Mouse (Mus musculus) T-cell, adult 2 months (primary cell): ENCODE data around the gene Clhc1.

Source experiments
- DNase-seq: peaks from one replicate; pipeline ENCODE4 v3.0.0; 2022; ENCODE audit warnings: low spot score

Clhc1 gene

DNA sequence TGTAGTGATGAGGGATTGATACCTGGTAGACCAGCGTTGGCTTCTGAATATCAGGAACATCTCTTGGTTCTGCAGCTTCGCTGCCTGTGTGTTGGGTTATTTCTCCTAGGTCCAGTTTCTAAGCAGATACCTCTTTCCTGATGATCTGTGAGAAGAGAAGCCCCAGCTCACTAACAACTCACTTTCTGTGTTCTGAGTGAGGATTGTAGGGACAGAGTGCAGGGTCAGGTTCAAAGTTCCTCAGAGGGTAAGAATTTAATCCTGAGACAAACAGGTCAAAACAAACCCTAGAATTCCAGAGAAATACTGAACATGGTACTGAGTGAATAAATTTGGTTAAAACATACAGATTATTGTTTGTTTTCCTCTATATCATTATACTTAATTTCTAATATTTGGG lies 15.7 kb downstream of the Clhc1 start:
- DNase-seq = no peak

DNA sequence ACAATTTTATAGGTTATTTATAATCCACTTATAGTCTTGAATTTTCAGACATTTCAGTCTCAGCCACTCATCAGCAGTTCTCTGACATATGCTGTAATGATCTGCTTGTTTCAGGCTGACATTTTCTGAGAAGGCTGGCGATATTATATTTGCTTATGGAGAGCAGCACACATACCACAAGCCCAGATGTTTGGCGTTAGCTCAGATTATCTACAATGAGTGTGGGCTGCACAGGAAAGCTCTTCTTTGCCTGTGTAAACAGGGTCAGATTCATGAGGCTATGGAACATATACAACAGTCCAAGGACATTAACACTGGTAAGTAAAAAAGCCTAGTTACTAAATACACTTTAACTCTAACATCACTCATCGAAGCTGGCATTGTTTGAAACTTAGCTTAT lies 23.8 kb downstream of the Clhc1 start:
- no peak for DNase-seq

DNA sequence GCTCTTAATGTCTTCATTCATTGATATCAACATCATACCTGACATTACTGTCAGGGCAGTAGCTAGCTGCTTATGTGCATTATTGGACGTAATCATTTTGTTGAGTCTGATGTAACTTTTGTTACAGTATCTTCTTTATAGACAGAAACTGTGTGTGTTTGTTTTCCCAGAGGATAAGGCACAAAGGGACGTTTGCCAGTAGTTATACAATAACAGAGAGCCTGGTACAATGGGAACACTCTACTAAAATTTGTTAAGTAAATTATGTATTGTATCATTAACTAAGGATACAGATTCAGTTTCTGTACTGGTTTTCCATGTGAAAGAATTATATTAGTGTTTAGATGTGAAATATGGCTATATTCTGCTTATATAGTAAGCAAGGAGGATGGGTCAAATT lies 24.9 kb downstream of the Clhc1 start:
- no peak for DNase-seq

DNA sequence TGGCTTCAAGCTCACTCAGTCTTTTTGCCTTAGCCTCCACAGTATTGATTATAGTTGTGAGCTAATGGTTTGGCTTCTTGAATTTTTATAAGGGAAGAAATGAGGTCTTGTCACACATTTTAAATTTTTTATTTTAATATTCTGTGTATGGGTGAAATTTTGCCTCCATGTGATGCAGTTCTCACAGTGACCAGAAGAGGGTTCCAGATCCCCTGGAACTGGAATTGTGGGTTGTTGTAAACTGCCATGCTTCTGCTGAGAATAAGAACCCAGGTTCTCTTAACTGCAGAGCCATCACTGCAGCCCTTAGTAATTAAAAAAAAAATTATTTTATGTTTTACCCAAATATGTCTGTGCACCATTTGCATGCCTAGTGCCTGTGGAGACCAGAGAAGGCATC lies 31.9 kb downstream of the Clhc1 start:
- DNase-seq = peak; percentile 9

DNA sequence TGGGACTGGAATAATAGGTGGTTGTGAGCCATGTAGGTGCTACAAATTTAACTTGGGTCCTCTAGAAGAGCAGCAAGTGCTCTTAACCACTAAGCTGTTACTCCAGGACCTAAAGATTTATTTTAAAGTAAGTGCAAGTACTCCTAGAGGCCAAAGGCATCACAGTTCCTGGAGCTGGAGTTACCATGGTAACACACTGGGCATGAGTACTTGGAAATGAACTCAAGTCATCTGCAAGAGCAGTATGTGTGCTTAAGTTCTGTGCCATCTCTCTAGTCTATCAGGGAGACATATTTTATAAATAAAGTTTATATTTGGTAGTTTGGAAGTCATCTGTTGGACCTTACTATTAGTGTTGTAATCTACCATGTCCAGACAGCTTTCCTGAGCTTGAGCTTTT lies 47.5 kb downstream of the Clhc1 start:
- DNase-seq = no peak

DNA sequence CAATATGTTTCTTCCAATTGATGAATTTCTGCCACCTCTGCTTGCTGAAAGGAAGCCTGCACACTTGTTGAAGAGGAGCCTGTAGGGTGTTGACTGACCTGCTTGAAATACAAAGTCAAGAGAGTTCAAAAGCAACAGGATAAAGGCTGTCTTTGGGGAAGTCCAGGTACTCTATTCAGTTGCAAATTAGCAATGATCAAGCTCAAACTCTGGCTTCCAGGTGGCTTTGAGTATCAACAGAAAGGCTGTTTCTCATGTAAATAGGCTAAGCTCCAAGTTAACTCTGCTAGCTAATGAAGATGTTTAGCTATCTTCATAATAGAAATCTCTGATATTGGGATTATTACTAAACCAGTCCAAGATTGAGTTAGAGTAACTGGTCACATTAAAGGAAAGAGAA lies 49.4 kb downstream of the Clhc1 start:
- DNase-seq = no peak

DNA sequence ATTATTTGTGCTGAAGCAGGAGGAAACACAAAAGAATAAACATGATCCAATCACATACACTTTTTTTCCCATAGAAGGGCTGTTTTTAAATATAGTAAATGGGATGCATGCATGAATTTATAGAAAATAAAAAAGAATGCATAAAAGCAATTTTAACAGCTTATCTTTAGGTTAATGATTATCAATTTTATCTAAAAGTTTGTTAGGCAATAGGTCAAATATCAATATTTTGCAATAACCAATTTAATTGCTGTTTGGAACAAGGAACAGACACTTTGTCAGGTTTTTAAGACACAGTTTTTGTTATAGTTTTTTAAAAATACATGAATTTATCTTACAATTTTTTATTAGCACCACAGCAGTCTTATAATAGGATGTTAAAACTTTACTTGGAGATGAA lies 51.2 kb downstream of the Clhc1 start:
- no peak for DNase-seq

DNA sequence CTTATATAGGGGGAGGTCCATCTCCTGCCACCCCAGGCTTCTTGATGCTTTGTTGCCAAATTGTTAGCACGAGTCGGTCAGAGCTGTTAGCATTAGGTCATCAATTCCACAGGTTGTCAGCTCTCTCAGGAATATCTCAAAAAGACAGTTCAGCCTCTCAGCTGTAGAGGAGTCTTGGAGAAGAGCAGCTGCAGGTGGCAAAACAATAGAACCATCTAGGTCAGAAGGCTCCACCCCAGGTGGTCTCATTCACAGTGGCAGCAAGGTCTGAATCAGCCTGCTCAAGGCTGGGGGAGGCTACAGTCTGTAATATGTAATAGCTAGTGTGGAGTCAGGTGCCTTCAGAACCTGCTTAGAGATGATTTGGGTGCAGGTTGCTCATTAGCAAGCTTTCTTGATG lies 55.8 kb downstream of the Clhc1 start:
- no peak for DNase-seq

DNA sequence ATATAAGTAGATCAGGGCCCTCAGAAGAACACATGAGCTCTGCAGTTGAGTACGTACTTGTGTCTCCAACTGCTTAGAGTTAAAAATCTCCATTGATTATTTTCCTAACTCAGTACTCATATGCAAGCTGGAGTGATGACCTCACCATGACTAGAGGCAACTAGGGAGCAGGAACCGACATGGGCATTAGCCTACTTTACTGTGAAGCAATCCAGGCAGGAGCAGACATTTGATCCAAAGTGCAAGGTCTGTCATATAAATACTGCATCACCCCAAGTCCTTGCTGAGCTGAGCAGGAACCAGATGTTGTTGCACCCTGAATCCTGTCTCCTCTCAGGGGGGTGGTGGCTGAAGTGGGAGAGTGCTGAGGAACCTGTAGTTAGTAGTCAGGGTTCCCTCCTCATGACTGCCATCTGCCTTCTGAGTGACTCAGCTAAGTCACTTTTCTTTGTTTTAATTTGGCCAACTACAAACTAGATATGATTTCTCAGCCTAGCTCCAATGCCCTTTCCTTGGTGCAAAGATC lies 59.8 kb downstream of the Clhc1 start:
- no peak for DNase-seq

DNA sequence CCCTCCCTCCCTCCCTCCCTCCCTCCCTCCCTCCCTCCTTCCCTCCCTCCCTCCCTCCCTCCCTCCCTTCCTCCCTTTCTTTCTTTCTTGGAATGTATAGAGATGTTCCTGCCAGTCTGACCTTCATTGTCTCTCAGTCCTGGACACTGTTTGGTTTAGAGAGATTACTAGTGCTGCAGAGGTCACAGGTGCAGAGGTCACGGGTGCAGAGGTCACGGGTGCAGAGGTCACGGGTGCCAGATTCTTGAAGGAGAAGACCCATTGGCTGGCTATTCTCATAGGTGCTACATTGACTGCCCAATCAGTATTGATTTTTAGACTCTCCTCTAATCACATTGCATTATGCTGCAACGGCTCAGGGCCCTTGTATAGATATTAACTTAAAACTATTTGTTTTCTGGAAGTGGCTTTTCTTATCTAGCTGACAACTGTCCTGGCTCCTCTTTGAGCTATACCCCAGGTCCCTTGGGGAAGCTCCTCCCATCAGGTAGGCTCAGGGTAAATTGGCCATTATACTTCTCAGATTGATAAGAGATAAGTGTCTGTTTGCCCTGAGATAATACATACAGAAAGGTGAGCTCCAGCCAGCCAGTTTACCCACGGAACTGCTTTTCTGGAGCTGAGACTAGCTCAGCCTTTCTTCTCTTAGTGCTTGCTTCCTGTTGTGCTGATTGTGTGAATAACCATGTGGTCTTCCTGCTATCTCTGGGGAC lies 62.2 kb downstream of the Clhc1 start:
- DNase-seq = no peak

DNA sequence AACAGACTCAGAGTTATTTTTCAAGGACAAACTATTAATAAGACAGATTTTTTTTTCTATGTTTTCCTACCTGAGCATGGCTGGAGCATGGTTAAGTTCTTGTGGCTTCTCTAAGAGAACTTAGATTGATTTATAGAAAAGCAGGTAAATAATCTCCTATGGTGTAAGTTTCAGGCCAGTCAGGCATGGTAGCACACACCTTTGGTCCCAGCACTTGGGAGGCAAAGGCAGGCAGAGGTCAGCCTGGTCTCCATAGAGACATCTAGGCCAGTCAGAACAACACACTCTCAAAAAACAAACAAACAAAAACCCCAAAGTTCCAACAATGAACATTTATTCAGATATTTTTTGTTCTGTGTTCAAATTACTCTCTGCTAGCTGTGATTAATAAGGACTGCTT lies 64.3 kb downstream of the Clhc1 start:
- DNase-seq = no peak

DNA sequence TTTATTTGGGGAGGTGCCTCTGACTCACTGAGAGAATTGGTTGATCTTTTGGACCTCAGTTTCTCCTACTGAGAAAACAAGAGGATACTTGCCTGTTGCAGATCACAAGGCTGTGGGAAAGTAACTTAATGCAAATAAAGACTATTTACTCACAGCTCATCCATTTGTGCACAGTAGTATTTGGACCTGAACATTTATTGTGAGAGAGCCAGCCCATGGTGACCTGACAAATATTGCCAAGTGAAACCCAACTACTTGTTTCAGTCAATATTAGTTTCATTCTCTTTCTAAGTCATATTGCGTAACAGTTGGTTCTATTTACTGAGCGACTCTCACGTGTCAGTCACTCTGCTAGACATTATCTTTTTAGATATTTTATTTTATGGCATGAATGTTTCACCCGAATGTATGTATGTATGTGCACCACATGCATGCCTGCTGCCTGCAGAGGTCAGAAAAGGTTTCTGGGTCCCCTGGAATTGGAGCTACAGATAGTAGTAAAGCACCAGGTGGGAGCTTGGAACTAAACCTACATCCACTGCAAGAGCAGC lies 65.5 kb downstream of the Clhc1 start:
- no peak for DNase-seq

DNA sequence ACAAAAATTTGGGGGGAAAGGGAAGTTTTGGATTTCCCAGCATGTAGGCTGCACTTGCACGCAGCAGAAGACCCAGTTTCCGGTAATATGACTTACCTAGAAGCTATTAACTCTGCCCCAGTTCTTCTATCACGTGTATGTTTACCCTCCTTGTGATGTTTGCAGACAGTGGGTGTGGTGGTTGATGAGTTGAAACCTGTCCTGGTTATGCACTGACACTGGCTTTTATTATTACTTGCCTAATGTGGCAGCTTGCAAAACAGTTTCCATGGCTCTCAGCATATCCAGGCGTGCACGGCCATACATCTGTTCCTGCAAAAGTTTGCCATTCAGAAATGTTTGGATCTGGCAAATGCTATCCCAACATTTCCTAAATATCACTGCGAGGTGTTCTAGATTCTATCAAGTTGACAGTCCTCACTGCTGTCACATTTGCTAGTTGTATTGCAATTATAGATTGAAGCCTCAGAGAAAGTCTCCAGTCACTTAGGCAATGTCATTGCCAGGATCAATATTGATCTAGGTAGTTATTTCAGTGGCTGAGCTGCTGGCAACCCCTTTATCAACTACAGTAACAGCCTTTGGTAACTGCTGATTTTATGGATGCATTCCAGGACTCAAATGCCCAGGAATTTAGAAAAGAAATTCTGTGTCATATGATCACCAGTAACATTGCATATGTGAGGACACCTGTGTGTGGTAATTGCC lies 66.6 kb downstream of the Clhc1 start:
- no peak for DNase-seq

DNA sequence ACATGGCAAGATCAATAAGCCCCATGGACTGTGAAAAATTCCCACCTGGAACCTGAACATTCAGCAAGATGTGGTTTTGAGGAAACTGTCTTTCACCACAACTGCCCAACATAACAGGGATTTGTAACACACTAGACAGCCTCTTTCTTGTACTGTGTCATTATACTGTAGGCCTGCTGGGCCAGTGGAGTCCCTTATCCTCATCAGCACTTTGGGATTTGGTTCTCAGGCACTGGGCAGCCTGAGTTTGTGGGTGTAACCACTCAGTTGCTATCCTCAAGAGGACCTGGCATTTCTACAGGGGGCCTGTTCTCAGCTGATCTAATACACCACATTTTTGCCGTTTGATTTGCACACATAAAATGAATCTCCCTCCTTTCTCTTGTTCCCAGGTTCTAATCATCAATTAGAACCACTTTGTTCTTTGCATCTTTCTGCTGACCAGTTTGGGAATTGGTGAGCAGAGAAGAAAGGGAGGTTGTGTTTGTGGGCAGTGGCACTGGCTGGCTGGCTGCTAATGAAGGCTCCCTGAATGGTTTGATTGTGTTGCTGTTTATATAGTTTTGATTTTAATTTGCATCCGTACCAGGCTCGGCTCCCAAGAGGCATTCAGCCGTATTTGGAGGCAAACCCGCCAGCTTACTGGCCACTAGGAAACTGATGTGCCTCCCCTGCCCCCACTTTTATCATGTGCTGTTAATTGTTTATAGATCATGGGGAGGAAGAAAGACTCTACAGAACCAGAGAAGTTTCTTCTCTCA lies 74.5 kb downstream of the Clhc1 start:
- no peak for DNase-seq

DNA sequence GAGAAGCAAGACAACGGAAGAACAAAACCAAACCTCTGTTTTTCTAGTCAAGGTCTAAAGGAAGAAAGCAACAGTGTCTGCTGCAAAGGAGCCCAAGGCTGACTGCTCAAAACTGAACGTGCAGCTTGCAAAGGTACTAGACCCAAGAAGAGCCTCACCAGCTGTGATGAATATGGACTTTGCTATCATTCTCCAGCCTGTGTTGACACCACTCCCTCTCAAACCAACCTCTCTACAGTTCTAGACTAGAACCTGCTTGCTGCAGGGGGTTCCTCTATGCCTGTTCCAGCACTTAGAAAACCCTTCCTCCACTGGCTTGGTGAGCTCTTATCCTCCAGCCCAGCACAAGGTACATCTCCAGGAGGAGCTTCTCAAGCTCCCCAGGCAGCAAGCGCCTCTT lies 75.6 kb downstream of the Clhc1 start:
- DNase-seq = no peak

DNA sequence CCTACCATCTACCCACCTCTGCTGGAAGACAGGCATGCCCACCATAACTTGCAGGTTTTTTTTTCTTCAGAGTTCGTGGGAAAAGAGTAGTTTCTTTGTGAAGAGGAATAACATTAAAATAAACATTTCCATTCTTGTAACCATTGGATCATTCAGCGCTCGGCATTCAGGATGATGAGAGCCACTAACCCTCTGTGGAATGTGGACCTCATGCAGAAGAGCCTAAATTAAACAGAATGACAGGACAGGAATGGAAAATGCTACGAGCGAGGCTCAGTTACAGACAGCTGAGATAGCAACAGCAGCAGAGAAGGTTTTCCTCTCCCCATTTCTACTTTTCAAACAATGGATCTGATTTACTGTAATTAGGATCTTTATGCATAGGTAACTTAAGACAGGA lies 78.8 kb downstream of the Clhc1 start:
- DNase-seq = no peak

DNA sequence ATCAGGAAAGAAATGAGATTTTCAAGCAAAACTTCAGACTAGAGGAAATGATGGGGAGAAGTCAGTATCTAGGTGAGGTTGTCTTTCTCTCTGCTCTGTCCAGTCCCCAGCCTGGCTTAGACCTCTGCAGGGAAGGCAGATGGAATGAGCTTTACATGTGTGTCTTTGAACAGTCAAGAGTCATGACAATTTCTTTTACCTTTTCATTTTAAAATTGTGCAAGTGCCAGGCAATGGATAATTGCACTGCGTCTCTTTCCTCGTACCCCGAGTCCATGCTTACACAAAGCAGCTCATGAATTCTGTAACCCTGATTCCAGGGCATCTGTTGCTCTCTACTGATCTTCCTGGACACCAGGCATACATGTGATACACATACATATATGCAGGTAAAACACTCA lies 80.0 kb downstream of the Clhc1 start:
- DNase-seq = no peak
